Mouse (Mus musculus): ENCODE results near the gene Gpatch1. TPM values are rescaled to one million over a fixed set of nuclear protein-coding genes. Genes with fewer than 3 reads are reported as not detected.
A peak's percentile ranks its signal among the peaks of the same experiment; 100 is the strongest.
"Not testable (repeated sequence)": the region's sequence is repeated elsewhere in the genome, so short reads cannot be mapped to it uniquely, and the experiment has no call there.

The Gpatch1 gene
- polyA plus RNA-seq, 1 experiment from 2014 or later = 5.6 TPM

- 62% methylated on average over 15 of the region's 15 CpGs for WGBS (ENCODE audit: insufficient replicate concordance)
- Histone ChIP-seq H3K4me2 (ENCODE audit: low read depth, low read length) (no peak overlapping the region), H3K9me3 (ENCODE audit: low read length) (no peaks in the 10 kb centered on the region), H3K27ac (ENCODE audit: low read depth) (no peak overlapping the region), H3K36me3 (replicated peaks; ENCODE audit: insufficient read depth, low read length) (no peaks in the 10 kb centered on the region), H3K9ac (replicated peaks) (no peak overlapping the region), H3K4me1 (ENCODE audit: insufficient read depth) (no peaks in the 10 kb centered on the region), H3K4me3 (ENCODE audit: low read depth, low read length) (no peak overlapping the region), H3K27me3 (ENCODE audit: insufficient read depth, low read length) (no peaks in the 10 kb centered on the region)
- DNase-seq (no peak), ATAC-seq (no peak)
- TF ChIP-seq CTCF (IDR thresholded peaks at IDR 0.05; ENCODE audit: low read depth) = no peak
- TF ChIP-seq EP300 (IDR thresholded peaks at IDR 0.05; ENCODE audit: low read depth) = no peak
Measured at GRCm38 (mm10) chr7:35263595-35264489, 54.4 kb downstream of the Gpatch1 start.

GRCm38 (mm10) chr7:35259384-35259783 lies 58.9 kb downstream of the Gpatch1 start:
- Histone ChIP-seq H3K36me3 (replicated peaks; ENCODE audit: insufficient read depth, low read length) (no peaks in the 10 kb centered on the region), H3K4me3 (ENCODE audit: low read depth, low read length) (no peak overlapping the region), H3K9me3 (ENCODE audit: low read length) (no peaks in the 10 kb centered on the region), H3K4me1 (ENCODE audit: insufficient read depth) (no peaks in the 10 kb centered on the region), H3K9ac (replicated peaks) (no peak overlapping the region), H3K27me3 (ENCODE audit: insufficient read depth, low read length) (no peaks in the 10 kb centered on the region), H3K4me2 (ENCODE audit: low read depth, low read length) (no peak overlapping the region), H3K27ac (ENCODE audit: low read depth) (no peak overlapping the region)
- peak; percentile 50 for TF ChIP-seq CTCF (IDR thresholded peaks at IDR 0.05; ENCODE audit: low read depth)
- no peak for TF ChIP-seq EP300 (IDR thresholded peaks at IDR 0.05; ENCODE audit: low read depth)
- 83% methylated on average over 8 of the region's 8 CpGs for WGBS (ENCODE audit: insufficient replicate concordance)
- ATAC-seq (no peak), DNase-seq (no peak)

- 64% methylated on average over 7 of the region's 7 CpGs for WGBS (ENCODE audit: insufficient replicate concordance)
- DNase-seq (no peak), ATAC-seq (no peak)
- no peaks in the 10 kb centered on the region for H3K9me3 ChIP-seq (ENCODE audit: low read length)
- TF ChIP-seq EP300 (IDR thresholded peaks at IDR 0.05; ENCODE audit: low read depth) = no peak
- no peak for TF ChIP-seq CTCF (IDR thresholded peaks at IDR 0.05; ENCODE audit: low read depth)
- no peaks in the 10 kb centered on the region for H3K4me1 ChIP-seq (ENCODE audit: insufficient read depth)
- no peak overlapping the region for H3K4me2 ChIP-seq (ENCODE audit: low read depth, low read length)
- H3K4me3 ChIP-seq (ENCODE audit: low read depth, low read length) = no peak overlapping the region
- H3K27ac ChIP-seq (ENCODE audit: low read depth) = no peak overlapping the region
- no peak overlapping the region for H3K9ac ChIP-seq (replicated peaks)
- no peaks in the 10 kb centered on the region for H3K27me3 ChIP-seq (ENCODE audit: insufficient read depth, low read length)
- no peaks in the 10 kb centered on the region for H3K36me3 ChIP-seq (replicated peaks; ENCODE audit: insufficient read depth, low read length)
Measured at GRCm38 (mm10) chr7:35258294-35258693, 59.9 kb downstream of the Gpatch1 start.

- Histone ChIP-seq H3K27ac (ENCODE audit: low read depth) (no peak overlapping the region), H3K9ac (replicated peaks) (no peak overlapping the region), H3K9me3 (ENCODE audit: low read length) (no peaks in the 10 kb centered on the region), H3K27me3 (ENCODE audit: insufficient read depth, low read length) (no peaks in the 10 kb centered on the region), H3K36me3 (replicated peaks; ENCODE audit: insufficient read depth, low read length) (no peaks in the 10 kb centered on the region), H3K4me3 (ENCODE audit: low read depth, low read length) (no peak overlapping the region), H3K4me1 (ENCODE audit: insufficient read depth) (no peaks in the 10 kb centered on the region), H3K4me2 (ENCODE audit: low read depth, low read length) (no peak overlapping the region)
- 9% methylated on average over 12 of the region's 13 CpGs for WGBS (ENCODE audit: insufficient replicate concordance)
- DNase-seq (no peak), ATAC-seq (no peak)
- TF ChIP-seq CTCF (IDR thresholded peaks at IDR 0.05; ENCODE audit: low read depth) (peak; percentile 34), EP300 (IDR thresholded peaks at IDR 0.05; ENCODE audit: low read depth) (no peak)
Measured at GRCm38 (mm10) chr7:35252041-35252558, 66.1 kb downstream of the Gpatch1 start.

- H3K4me1 ChIP-seq (ENCODE audit: insufficient read depth); H3K4me3 ChIP-seq (ENCODE audit: low read depth, low read length); H3K9ac ChIP-seq (replicated peaks); H3K4me2 ChIP-seq (ENCODE audit: low read depth, low read length); H3K9me3 ChIP-seq (ENCODE audit: low read length); H3K27ac ChIP-seq (ENCODE audit: low read depth); H3K36me3 ChIP-seq (replicated peaks; ENCODE audit: insufficient read depth, low read length); ATAC-seq; H3K27me3 ChIP-seq (ENCODE audit: insufficient read depth, low read length); DNase-seq: not testable (repeated sequence)
- 64% methylated on average over 2 of the region's 3 CpGs for WGBS (ENCODE audit: insufficient replicate concordance)
Measured at GRCm38 (mm10) chr7:35237935-35238334, 80.3 kb downstream of the Gpatch1 start.

- H3K27ac ChIP-seq (ENCODE audit: low read depth) = no peak overlapping the region
- 0 out of 2 replicates have a peak, but pooled peaks cover 11% of the 10 kb centered on the region for H3K9me3 ChIP-seq (ENCODE audit: low read length)
- H3K27me3 ChIP-seq (ENCODE audit: insufficient read depth, low read length) = no peaks in the 10 kb centered on the region
- H3K9ac ChIP-seq (replicated peaks) = no peak overlapping the region
- H3K36me3 ChIP-seq (replicated peaks; ENCODE audit: insufficient read depth, low read length) = no peaks in the 10 kb centered on the region
- peak overlapping the region; percentile 71 for H3K4me2 ChIP-seq (ENCODE audit: low read depth, low read length)
- DNase-seq = peak; percentile 38
- peak; percentile 49 for ATAC-seq
- WGBS (ENCODE audit: insufficient replicate concordance) = 25% methylated on average over 9 of the region's 9 CpGs
- H3K4me1 ChIP-seq (ENCODE audit: insufficient read depth) = peaks cover 7% of the 10 kb centered on the region; the same call in 1 of the 2 replicates
- peak overlapping the region; percentile 74; the same call in 1 of the 2 replicates for H3K4me3 ChIP-seq (ENCODE audit: low read depth, low read length)
- TF ChIP-seq EP300 (IDR thresholded peaks at IDR 0.05; ENCODE audit: low read depth) = no peak
- no peak for TF ChIP-seq CTCF (IDR thresholded peaks at IDR 0.05; ENCODE audit: low read depth)
Measured at GRCm38 (mm10) chr7:35235308-35235707, 82.9 kb downstream of the Gpatch1 start.
